Mouse (Mus musculus) heart, adult 11 months (tissue): ENCODE results near the gene Cpeb3.
A peak's percentile ranks its signal among the peaks of the same experiment; 100 is the strongest.

Experiments
- DNase-seq: peaks from one replicate; pipeline ENCODE4 v3.0.0; 2022

Cpeb3 gene

DNA sequence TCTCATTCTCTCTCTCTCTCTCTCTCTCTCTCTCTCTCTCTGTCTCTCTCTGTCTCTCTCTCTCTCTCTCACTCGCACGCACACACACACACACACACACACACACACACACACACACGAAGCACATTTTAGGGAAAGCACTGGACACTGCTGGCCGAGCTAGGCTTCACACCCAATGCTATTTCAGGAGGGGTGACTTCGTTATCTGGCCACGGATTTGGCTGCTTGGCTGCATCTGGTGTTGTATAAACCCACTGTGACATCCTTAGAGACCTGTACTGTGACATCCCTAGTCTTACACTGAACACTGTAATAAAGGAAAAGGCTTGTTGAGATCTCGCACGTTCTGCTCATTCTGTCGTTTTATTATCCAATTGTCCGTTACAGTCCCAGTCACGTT is 187.4 kb downstream of the Cpeb3 start:
- peak; percentile 92 for DNase-seq

DNA sequence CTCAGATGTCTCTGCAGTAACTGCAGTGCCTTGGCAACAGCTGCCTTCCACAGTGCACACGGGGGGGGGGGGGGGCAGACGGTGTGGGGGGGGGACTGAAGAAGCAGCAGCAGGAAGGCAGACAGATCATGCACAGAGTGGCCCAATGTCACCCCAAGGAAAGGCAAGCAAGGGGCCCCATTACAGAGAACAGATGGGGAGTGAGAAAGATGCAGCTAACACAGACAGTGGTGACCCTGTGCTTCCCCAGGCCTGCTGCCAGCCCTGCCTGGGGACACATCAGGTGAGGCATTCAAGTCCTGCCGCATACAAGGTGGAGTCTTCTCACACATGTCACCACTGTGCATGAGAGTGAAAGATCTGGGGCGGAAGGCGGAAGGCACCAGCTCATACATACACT is 187.9 kb downstream of the Cpeb3 start:
- peak; percentile 89 for DNase-seq

GRCm38 (mm10) chr19:37018931-37019330 is 189.5 kb downstream of the Cpeb3 start:
- no peak for DNase-seq

- peak; percentile 92 for DNase-seq
Measured at GRCm38 (mm10) chr19:37018411-37018810, 190.0 kb downstream of the Cpeb3 start.

DNA sequence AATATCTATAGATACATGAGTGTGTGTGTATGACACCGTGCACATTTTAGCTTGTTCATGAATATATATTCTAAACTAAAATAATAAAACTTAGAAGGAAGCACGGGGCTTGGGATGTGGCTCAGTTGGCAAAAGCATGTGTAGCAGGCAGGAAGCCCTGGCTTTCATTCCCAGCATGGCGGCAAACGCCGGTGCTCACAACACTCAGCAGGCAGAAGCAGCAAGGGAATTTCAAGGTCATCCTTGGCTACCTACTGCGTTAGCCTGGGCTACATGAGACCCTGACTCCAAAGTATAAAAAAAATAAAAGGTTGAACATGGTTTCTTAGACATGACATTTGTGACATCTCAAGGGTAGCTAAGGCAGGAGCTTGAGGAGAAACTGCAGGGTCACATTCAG is 191.5 kb downstream of the Cpeb3 start:
- peak; percentile 72 for DNase-seq

DNA sequence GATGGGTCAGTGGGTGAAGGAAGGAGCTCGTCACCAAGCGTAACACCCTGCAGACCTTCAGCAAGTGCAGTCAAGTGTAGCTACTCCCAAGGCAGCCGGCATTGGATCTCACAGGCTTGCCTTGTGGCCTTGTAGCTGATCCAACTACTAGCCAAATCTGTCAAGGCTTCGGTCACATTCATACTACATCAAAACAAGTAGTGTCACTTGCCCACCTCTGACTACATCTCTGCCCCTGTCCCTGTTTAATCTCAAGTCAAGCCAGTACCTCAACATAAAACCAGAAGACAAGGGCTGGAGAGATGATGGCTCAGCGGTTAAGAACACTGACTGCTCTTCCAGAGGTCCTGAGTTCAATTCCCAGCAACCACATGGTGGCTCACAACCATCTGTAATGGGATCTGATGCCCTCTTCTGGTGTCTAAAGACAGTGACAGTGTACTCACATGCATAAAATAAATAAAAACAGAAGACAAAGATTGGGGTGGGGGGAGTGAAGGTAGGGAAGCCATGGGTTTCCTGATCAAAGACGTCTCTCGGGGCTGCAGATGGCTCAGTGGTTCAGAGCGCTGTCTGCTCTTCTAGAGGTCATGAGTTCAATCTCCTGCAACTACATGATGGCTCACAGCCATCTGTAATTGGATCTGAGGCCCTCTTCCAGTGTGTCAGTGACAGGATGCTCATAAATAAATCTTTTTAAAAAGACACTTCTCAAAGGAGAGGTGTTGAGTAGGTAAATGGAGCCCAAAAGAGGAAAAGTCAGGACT is 194.0 kb downstream of the Cpeb3 start:
- DNase-seq = peak; percentile 64

GRCm38 (mm10) chr19:37013461-37013860 is 194.9 kb downstream of the Cpeb3 start:
- DNase-seq = peak; percentile 82

GRCm38 (mm10) chr19:37009878-37010281 is 198.5 kb downstream of the Cpeb3 start:
- no peak for DNase-seq

GRCm38 (mm10) chr19:37004557-37004956 is 203.8 kb downstream of the Cpeb3 start:
- DNase-seq = no peak
